Mouse (Mus musculus) lung, postnatal 10 days (tissue): Measurements from ENCODE around the gene Wfdc9.
A peak's percentile ranks its signal among the peaks of the same experiment; 100 is the strongest.

ENCODE experiments used
- DNase-seq: peaks from one replicate; pipeline ENCODE4 v3.0.0; 2021

Wfdc9 gene

DNA sequence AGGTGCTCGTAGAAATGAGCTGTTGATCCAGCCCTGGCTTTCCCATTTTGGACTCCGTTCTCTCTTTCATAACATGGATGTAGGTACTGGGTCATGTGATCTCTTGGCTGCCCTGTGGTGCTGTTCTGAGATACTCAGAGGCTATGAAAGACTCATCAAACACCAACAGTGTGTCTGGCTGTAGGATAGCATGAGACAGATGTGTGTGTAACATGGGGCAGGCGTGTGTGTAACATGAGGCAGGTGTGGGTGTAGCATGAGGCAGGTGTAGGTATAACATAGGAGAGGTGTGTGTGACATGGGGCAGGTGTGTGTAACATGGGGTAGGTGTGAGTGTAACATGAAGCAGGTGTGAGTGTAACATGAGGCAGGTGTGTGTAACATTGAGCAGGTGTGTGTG lies 41.0 kb downstream of the Wfdc9 start:
- no peak for DNase-seq

DNA sequence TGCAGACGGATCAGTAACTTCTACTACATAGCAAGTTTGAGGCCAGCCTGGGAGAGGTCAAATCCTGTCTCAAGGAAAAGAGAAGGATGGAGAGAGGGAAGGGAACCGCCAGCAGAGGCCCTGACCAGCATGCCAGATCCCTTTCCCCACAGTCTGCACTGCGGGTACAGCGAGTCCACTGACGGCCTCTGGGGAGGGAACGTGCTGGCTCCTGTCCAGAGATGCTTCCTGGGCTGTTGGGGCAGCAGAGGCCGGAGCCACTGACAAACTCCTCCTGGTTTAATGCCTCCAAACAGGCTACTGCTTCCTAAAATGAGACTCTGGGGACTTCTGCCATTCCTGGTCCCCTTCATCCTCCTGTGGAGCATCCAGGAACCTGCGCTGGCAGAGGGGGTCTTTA lies 42.9 kb downstream of the Wfdc9 start, which contains the start of the genes Wfdc6b and Wfdc8:
Wfdc6b (plus strand) TSS at position 52 of the 400 bp plus-strand sequence.
Wfdc8 (minus strand) TSS at position 156 of the 400 bp plus-strand sequence.
- peak; percentile 81 for DNase-seq

DNA sequence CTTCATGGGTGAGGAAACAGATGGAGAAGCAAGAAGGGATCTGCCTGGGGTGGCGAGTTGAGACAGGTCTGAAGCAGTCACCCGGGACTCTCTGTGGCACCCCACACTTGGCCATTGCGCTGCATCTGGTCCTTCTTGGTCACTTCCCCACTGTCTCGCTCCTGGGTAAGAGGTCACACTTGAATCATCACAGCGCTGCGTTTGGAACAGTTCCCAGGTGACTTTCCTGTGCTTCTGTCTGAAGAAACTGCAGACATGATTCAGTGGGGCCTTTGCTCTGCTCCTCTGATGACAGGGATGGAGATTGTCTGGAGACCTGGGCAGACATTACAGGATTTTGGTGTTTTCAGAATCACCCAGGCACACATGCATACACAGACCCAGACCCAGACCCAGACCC lies 47.6 kb downstream of the Wfdc9 start:
- no peak for DNase-seq

DNA sequence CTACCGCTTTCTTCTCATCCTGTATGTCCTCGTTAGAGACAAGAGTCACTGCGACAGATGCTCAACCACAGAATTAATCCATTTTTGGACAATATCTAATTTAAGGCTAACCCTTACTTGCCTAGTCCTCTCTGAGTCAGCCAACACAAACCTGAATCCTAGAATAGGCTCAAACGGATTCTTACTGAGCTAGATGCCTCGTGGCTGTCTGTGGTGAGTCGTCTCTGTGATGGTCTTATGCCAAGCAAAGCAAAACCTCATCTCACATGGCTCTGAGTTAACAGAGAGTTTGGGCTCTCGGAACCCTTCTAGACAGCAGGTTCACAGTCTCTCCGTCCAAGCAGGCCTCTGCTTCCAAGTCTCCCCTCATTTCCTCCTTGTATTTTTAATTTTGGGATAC lies 52.0 kb downstream of the Wfdc9 start:
- no peak for DNase-seq

DNA sequence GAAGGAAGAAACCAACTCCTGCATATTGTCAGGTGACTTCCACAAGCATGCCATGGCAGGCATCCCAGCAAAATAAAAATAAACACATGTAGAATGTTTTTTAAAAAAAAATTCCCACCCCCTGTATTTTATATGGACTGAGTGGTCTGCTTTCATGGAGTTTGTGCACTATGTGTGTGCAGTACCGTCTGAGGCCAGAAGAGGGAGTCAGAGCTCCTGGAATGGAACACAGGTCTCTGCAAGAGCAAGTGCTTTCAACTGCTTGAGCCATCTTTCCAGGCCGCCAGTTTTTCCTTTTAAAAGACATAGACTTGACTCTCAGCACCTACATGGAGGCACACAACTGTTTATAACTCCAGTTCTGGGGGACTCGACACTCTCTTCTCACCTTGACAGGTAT lies 52.9 kb downstream of the Wfdc9 start:
- DNase-seq = no peak

DNA sequence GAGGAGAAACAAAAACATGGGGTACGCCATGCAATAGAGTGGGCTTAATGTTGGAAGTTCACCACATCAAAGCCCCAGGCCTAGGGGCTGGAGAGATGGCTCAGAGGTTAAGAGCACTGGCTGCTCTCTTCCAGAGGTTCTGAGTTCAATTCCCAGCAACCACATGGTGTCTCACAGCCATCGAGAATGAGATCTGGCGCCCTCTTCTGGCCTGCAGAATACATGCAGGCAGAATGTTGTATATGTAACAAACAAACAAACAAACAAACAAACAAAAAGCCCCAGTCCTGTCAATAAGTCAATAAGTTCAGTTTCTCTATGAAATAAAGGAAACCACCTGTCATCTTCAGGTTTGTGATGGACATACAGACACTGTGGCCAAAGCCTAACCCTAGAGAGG lies 56.2 kb downstream of the Wfdc9 start:
- DNase-seq = no peak
